Mouse (Mus musculus) cerebellum, adult 18-20 months (tissue): ENCODE measurements around the gene Sh3pxd2b.

Experiments
- DNase-seq, 2 experiments: peaks; one replicate each; pipeline ENCODE4 v3.0.0; 2021

Sh3pxd2b gene

GRCm38 (mm10) chr11:32340476-32341473 lies 6.8 kb upstream of the Sh3pxd2b start:
- peak in 1 of 2 experiments; percentile 37 for DNase-seq

GRCm38 (mm10) chr11:32342770-32343191 lies 4.8 kb upstream of the Sh3pxd2b start:
- DNase-seq, result peak; percentile 37 to 57

GRCm38 (mm10) chr11:32343350-32343749 lies 4.3 kb upstream of the Sh3pxd2b start:
- DNase-seq, result no peak

GRCm38 (mm10) chr11:32345504-32346297 lies 1.9 kb upstream of the Sh3pxd2b start:
- no peak for DNase-seq

- peak in 1 of 2 experiments; percentile 15 for DNase-seq
Measured at GRCm38 (mm10) chr11:32347264-32347606, 385 bp upstream of the Sh3pxd2b start.

GRCm38 (mm10) chr11:32348433-32349283 lies 1.0 kb downstream of the Sh3pxd2b start:
- DNase-seq, result no peak

- no peak for DNase-seq
Measured at GRCm38 (mm10) chr11:32349284-32349953, 1.8 kb downstream of the Sh3pxd2b start.

- DNase-seq, result no peak
Measured at GRCm38 (mm10) chr11:32352946-32353345, 5.3 kb downstream of the Sh3pxd2b start.

GRCm38 (mm10) chr11:32355377-32355776 lies 7.8 kb downstream of the Sh3pxd2b start:
- DNase-seq, result no peak

GRCm38 (mm10) chr11:32357686-32358085 lies 10.1 kb downstream of the Sh3pxd2b start:
- DNase-seq, result no peak

- no peak for DNase-seq
Measured at GRCm38 (mm10) chr11:32358399-32358798, 10.8 kb downstream of the Sh3pxd2b start.

- DNase-seq, result no peak
Measured at GRCm38 (mm10) chr11:32359566-32359965, 11.9 kb downstream of the Sh3pxd2b start.

- no peak for DNase-seq
Measured at GRCm38 (mm10) chr11:32361774-32362173, 14.2 kb downstream of the Sh3pxd2b start.

GRCm38 (mm10) chr11:32363188-32363587 lies 15.6 kb downstream of the Sh3pxd2b start:
- no peak for DNase-seq

- DNase-seq, result peak; percentile 23 to 40
Measured at GRCm38 (mm10) chr11:32363610-32364220, 16.1 kb downstream of the Sh3pxd2b start.

GRCm38 (mm10) chr11:32364375-32364774 lies 16.8 kb downstream of the Sh3pxd2b start:
- no peak for DNase-seq

- no peak for DNase-seq
Measured at GRCm38 (mm10) chr11:32365498-32365897, 17.9 kb downstream of the Sh3pxd2b start.

GRCm38 (mm10) chr11:32367056-32367455 lies 19.4 kb downstream of the Sh3pxd2b start:
- DNase-seq, result no peak

- no peak for DNase-seq
Measured at GRCm38 (mm10) chr11:32368986-32369385, 21.4 kb downstream of the Sh3pxd2b start.

- peak; percentile 33 to 64 for DNase-seq
Measured at GRCm38 (mm10) chr11:32370881-32371280, 23.3 kb downstream of the Sh3pxd2b start.

GRCm38 (mm10) chr11:32373266-32374026 lies 25.8 kb downstream of the Sh3pxd2b start:
- DNase-seq, result no peak
